Mouse (Mus musculus) forebrain, embryonic 15.5 days (tissue): ENCODE results near the gene Pecam1. TPM values are rescaled to one million over a fixed set of nuclear protein-coding genes. Genes with fewer than 3 reads are reported as not detected.

Experiments used
- ATAC-seq: fragments of 200-750 bp; cut with Nextera tagmentation; replicated peaks from 2 replicates; pipeline ENCODE4 v1.8.0; 2017; ENCODE audit warnings: mild to moderate bottlenecking, moderate TSS enrichment, moderate library complexity
- H3K27ac ChIP-seq: fragments of 300-500 bp; sonication (generic); replicated peaks from 2 replicates; pipeline ENCODE4 v1.5.1; 2015; ENCODE audit warnings: mild to moderate bottlenecking, inconsistent platforms
- H3K27me3 ChIP-seq: fragments of 300-500 bp; sonication (generic); 2 replicates; pipeline ENCODE4 v1.6.1; 2015; ENCODE audit warnings: inconsistent platforms
- H3K36me3 ChIP-seq: fragments of 300-500 bp; sonication (generic); 2 replicates; pipeline ENCODE4 v1.6.1; 2015; ENCODE audit warnings: mild to moderate bottlenecking, inconsistent platforms
- H3K4me1 ChIP-seq: fragments of 300-500 bp; sonication (generic); 2 replicates; pipeline ENCODE4 v1.6.1; 2015; ENCODE audit warnings: inconsistent platforms
- H3K4me2 ChIP-seq: fragments of 300-500 bp; sonication (generic); replicated peaks from 2 replicates; pipeline ENCODE4 v1.6.1; 2015; ENCODE audit warnings: mild to moderate bottlenecking, inconsistent platforms
- H3K4me3 ChIP-seq: fragments of 300-500 bp; sonication (generic); 2 replicates; pipeline ENCODE4 v1.5.1; 2015; ENCODE audit warnings: mild to moderate bottlenecking, inconsistent platforms
- H3K9ac ChIP-seq: fragments of 300-500 bp; sonication (generic); replicated peaks from 2 replicates; pipeline ENCODE4 v1.6.1; 2015; ENCODE audit warnings: mild to moderate bottlenecking, inconsistent platforms
- H3K9me3 ChIP-seq: fragments of 300-500 bp; sonication (generic); 2 replicates; pipeline ENCODE4 v1.6.1; 2016; ENCODE audit warnings: inconsistent platforms
- WGBS: fragments of 180-500 bp; shearing (Covaris S2); methylation state at CpG from one replicate; pipeline ENCODE4 v1.1.7; 2015; ENCODE audit warnings: mixed read lengths; 5-methylcytosine and 5-hydroxymethylcytosine counted together
- polyA plus RNA-seq: library from polyadenylated mRNA; unstranded; fragments of >200 nt; fragmentation: Nextera tagmentation; extraction: Ambion mirVana; gene quantifications from 2 replicates; pipeline ENCODE4 v1.2.1, GENCODE M21; 2015

Gene Pecam1
- polyA plus RNA-seq: 12.1 and 14.3 TPM in 2 replicates

DNA sequence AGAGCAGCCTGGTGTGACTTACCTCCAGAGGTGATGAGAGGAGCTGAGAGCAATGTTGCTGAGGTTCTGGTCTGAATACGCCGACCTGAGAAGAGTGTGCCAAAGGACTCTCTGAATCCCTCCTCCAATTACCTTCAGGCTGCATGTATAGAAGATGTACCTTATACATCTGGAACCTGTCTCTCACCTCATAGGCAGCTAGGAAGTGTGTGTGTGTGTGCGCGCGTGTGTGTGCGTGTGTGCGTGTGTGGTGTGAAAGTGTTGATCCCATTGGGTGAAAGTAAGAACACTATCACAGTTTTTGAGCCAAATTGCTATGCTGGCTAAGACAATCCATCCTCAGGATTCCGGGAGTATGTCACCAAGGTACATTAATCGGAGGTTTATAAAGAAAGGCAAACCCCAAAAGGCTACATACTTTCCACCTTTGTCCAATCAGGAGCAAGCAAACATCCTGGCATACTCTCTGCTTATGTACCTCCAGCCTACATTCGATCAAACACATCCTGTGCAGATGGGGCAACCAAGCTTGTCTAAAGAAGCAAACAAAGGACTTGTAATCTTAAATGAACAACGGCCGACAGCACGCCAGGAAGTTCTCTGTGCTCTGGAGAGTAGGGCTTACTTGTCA lies at the start of gene Pecam1:
TSS of gene Pecam1 (minus strand) at position 508 of the 631 bp plus-strand sequence.
- no peaks in the 10 kb centered on the region for H3K27me3 ChIP-seq
- H3K36me3 ChIP-seq: no peaks in the 10 kb centered on the region
- H3K4me2 ChIP-seq: no peak within 1 kb of the TSS
- no peak within 1 kb of the TSS for H3K27ac ChIP-seq
- no peaks in the 10 kb centered on the region for H3K4me1 ChIP-seq
- H3K4me3 ChIP-seq: no peak within 1 kb of the TSS
- 0 out of 2 replicates have a peak, but pooled peaks cover 2% of the 10 kb centered on the region for H3K9me3 ChIP-seq
- 87% methylated on average over 13 of the region's 13 CpGs for whole genome bisulfite sequencing
- ATAC-seq: no peak
- no peak within 1 kb of the TSS for H3K9ac ChIP-seq

DNA sequence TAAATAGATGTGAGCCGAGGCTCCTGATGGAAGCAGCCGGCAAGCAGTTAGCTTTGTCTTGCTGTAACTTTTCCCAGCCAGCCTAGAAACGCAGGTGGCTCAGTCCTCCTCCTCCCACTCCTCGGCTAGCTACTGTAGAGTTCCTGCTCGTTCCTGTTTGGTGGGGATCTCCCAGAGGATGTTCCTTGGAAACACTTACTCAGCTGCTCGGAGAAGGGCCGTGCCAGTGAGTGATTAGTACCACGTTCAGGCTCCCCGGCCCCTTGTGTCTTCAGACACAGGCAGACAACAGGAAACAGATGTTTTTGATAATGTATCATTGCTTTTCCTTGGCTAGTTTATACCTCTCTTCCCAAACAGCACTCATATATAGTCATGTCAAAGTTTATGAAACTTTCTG lies 45.3 kb upstream of the Pecam1 start:
- Histone ChIP-seq H3K27me3 (no peaks in the 10 kb centered on the region), H3K9ac (no peak overlapping the region), H3K4me2 (no peak overlapping the region), H3K36me3 (peaks cover 66% of the 10 kb centered on the region), H3K9me3 (no peaks in the 10 kb centered on the region), H3K27ac (no peak overlapping the region), H3K4me3 (no peak overlapping the region), H3K4me1 (peaks cover 4% of the 10 kb centered on the region)
- no peak for ATAC-seq
- 81% methylated on average over 9 of the region's 9 CpGs for WGBS

DNA sequence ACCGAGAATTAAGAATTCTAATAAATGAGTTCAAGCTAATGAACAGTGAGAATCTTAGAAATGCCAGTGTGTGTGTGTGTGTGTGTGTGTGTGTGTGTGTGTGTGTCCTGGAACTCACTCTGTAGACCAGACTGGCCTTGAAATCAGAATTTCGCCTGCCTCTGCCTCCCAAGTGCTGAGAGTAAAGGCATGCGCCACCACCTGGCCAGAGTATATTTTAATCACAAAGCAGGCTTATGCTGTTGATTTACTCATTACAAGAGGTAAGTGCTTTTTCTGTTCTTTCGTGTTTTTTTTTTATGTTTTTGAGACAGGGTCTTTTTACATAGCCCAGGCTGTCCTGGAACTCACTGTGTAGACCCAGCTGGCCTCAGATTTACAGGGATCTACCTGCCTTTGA lies 43.4 kb upstream of the Pecam1 start:
- H3K4me3 ChIP-seq: no peak overlapping the region
- H3K9me3 ChIP-seq: no peaks in the 10 kb centered on the region
- H3K4me1 ChIP-seq: peaks cover 14% of the 10 kb centered on the region
- H3K4me2 ChIP-seq: no peak overlapping the region
- ATAC-seq: no peak
- H3K36me3 ChIP-seq: peaks cover 49% of the 10 kb centered on the region
- no peaks in the 10 kb centered on the region for H3K27me3 ChIP-seq
- 85% methylated on average over 4 of the region's 4 CpGs for WGBS
- H3K27ac ChIP-seq: no peak overlapping the region
- H3K9ac ChIP-seq: no peak overlapping the region

DNA sequence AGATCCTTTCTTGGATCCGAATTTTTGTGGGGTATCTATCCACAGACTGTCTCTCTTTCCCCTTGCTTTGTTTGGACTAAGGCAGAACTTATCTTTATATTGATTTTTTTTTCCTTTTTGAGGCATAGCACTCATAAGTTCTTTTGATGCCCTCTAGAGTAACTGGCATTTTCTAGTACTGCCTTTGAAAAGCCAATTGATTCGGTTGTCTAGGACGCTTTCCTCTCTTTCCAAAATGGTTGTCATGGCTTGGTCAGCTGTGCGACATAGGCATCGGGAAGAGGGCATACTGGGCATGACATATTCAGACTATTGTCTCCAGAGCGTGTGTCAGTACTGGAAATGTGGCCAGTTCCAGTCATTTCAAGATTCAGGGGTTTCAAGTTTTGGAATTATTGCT lies 39.2 kb upstream of the Pecam1 start:
- Histone ChIP-seq H3K36me3 (peaks cover 38% of the 10 kb centered on the region), H3K27ac (peak overlapping the region; percentile 99), H3K9me3 (no peaks in the 10 kb centered on the region), H3K4me1 (peaks cover 36% of the 10 kb centered on the region), H3K9ac (peak overlapping the region; percentile 100), H3K27me3 (no peaks in the 10 kb centered on the region), H3K4me2 (peak overlapping the region; percentile 80), H3K4me3 (peak overlapping the region; percentile 94)
- ATAC-seq: no peak
- under 1% methylated on average over 6 of the region's 6 CpGs for WGBS

DNA sequence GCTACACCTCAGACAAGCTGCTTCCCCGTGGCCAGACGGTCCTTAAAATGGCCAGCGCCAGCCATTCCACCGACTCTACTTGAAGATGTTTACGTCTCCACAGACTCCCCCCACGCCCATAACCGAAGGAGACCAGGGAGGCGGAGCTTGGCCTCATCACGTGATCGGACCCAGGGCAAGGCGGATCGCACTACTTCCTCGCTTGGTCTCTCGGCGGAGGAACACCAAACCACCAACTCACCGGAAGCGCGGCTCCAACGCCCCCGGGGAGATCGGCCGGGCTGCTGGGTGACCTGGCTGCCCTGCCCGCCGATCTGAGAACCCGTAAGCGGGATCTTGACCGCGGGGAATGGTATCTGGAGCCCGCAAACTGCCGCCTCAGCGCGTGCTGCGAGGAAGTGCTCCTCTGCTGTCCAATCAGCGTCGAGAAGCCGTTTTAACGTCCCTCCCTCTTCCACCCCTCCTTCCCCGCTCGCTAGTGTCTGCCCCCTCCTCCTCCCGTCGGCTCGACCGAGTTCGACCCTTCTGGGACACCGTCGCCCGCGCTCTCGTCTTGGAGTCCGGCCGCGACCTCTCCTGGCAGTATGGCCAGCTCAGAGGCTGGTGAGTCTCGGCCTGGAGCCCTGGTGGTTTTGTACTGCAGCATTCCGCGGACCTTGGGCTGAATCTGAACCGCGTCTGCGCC lies 38.5 kb upstream of the Pecam1 start, which contains the start of the genes Ddx5 and Cep95:
TSS of gene Ddx5 (minus strand) at position 411 of the 685 bp plus-strand sequence.
TSS of gene Cep95 (plus strand) at position 478 of the 685 bp plus-strand sequence.
- Histone ChIP-seq H3K9me3 (no peaks in the 10 kb centered on the region), H3K4me1 (peaks cover 38% of the 10 kb centered on the region), H3K27me3 (no peaks in the 10 kb centered on the region), H3K9ac (peak within 1 kb of the TSS; percentile 100), H3K4me2 (peak within 1 kb of the TSS; percentile 80), H3K4me3 (peak within 1 kb of the TSS; percentile 94), H3K27ac (peak within 1 kb of the TSS; percentile 99), H3K36me3 (peaks cover 38% of the 10 kb centered on the region)
- under 1% methylated on average over 58 of the region's 58 CpGs for WGBS
- ATAC-seq: peak; percentile 91

DNA sequence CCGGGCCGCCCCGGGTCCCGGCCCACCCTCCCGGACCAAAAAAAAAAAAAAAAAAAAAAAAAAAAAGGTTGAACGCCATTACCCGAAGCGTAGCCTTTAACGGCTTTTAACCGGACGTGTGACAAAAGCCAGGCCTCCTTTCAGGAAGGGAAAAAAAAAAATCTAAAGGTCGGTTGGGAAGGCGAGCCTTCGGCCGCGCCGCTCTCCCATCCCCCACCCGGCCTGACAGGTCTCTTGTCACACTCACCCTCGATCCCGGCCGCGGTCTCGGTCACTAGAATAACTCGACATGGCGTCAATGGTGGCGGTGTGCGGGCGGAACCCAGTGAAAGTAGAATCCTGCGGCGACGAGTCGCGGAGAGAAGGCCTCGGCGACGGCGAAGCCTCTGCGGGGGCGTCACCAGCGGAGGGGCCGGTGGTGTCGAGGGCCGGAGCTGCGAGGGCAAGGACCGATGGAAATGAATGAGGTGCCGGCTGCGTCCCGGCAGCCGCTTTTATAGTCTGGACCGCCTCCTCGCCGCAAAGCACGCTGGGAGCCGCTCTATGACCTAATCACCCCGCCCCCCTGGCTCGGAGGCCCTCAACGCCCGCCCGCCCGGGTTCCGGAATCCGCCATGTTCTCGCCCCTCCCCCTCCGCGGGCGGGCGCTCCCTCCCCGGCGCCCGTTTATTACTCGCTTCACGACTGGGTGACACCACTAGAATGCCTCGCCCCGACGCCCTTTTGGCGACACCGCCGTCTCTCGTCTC lies 37.8 kb upstream of the Pecam1 start:
- H3K9me3 ChIP-seq: no peaks in the 10 kb centered on the region
- H3K27me3 ChIP-seq: no peaks in the 10 kb centered on the region
- peak overlapping the region; percentile 94 for H3K4me3 ChIP-seq
- 0% methylated on average over 64 of the region's 79 CpGs for WGBS
- peaks cover 41% of the 10 kb centered on the region for H3K36me3 ChIP-seq
- H3K9ac ChIP-seq: peak overlapping the region; percentile 100
- peak overlapping the region; percentile 99 for H3K27ac ChIP-seq
- peaks cover 45% of the 10 kb centered on the region for H3K4me1 ChIP-seq
- H3K4me2 ChIP-seq: peak overlapping the region; percentile 80
- ATAC-seq: peak; percentile 83

DNA sequence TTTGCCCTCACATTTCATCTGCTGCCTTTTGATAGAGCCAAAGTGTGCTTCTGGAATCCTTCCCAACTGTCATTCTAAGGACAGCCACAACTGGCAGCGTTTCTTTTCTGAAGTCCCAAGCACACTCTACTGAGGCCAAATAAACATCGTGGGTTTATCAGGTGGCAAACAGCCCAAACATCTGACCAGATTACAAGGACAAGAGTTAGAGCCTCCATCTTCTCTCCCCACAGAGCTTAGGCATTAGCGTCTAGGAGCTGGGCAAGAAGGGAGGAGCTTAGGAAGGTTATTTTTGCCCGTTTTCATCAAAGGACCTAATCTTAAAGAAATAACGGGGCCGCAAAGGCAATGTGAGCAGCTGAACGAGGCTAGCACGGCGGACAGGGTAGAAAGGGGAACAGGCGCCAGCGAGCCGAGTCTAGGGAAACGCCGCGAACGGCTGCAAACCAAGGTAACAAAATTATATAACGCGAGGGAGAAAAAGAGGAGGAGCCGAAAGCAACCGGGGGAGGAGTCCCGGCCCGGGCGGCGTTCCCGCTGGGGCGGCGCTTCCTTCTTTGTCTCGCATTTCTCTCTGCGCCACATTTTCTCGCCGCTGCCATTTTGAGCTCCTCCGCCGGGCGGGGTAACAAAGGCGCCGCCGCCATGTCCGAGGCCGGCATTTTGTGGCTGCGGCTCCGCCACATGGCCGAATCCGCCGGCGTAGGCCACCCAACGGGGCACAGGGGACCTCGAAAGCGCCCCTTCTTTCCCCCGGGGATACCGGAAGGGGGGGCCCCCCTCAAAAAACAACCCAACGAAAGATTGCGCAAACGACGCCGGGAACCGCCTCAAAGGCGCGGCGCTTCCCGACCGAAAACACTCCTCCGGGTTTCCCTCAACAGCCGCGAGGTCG lies 37.0 kb upstream of the Pecam1 start:
- peak overlapping the region; percentile 94 for H3K4me3 ChIP-seq
- peak overlapping the region; percentile 99 for H3K27ac ChIP-seq
- no peaks in the 10 kb centered on the region for H3K27me3 ChIP-seq
- WGBS: under 1% methylated on average over 65 of the region's 65 CpGs
- H3K36me3 ChIP-seq: peaks cover 44% of the 10 kb centered on the region
- ATAC-seq: peak; percentile 42
- peak overlapping the region; percentile 100 for H3K9ac ChIP-seq
- no peaks in the 10 kb centered on the region for H3K9me3 ChIP-seq
- H3K4me1 ChIP-seq: peaks cover 45% of the 10 kb centered on the region
- peak overlapping the region; percentile 73 for H3K4me2 ChIP-seq

DNA sequence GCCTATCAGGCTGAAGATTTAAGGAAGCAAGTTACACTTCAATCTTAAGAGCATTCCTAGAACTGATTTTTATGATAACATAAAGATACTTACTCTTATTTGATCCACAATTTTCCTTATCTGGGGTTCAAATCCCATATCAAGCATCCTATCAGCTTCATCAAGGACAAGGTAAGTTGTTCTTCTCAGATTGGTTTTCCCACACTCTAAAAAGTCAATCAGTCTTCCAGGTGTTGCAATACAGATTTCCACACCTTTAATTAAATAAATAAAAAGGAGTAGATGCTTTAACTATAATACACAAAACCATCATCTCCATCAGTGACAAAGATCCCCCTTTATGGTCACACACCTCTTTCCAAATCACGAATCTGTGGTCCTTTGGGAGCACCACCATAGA lies 34.6 kb upstream of the Pecam1 start:
- Histone ChIP-seq H3K9me3 (no peaks in the 10 kb centered on the region), H3K4me1 (peaks cover 44% of the 10 kb centered on the region), H3K36me3 (peaks cover 61% of the 10 kb centered on the region), H3K27me3 (no peaks in the 10 kb centered on the region), H3K4me2 (peak overlapping the region; percentile 73; the same call in 1 of the 2 replicates), H3K9ac (no peak overlapping the region), H3K27ac (no peak overlapping the region), H3K4me3 (0 out of 2 replicates have a peak overlapping the region, but pooled peaks have one; percentile 94)
- ATAC-seq: no peak
- 81% methylated on average over 1 of the region's 1 CpGs for WGBS

DNA sequence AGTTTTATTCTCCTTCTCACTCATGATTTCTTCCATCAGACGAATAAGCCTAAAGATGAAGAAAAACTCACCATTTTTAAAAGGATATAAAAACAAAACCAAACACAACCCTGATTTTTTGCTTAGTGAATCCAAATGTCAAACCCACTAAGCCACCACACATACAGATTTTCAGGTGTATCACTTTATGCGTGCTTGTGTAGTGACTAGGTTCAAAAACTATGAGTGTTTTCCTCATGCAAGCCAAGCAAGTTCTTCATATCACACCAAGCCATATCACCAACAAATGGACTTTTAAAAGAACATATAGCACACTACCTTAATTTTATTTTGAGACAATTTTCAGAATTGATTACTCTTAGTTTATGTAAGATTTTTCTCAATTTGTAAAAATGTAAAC lies 34.0 kb upstream of the Pecam1 start:
- H3K36me3 ChIP-seq: peaks cover 63% of the 10 kb centered on the region
- peaks cover 44% of the 10 kb centered on the region for H3K4me1 ChIP-seq
- H3K4me3 ChIP-seq: no peak overlapping the region
- H3K27me3 ChIP-seq: no peaks in the 10 kb centered on the region
- 88% methylated on average over 2 of the region's 2 CpGs for WGBS
- no peak overlapping the region for H3K9ac ChIP-seq
- H3K4me2 ChIP-seq: no peak overlapping the region
- ATAC-seq: no peak
- no peaks in the 10 kb centered on the region for H3K9me3 ChIP-seq
- no peak overlapping the region for H3K27ac ChIP-seq

DNA sequence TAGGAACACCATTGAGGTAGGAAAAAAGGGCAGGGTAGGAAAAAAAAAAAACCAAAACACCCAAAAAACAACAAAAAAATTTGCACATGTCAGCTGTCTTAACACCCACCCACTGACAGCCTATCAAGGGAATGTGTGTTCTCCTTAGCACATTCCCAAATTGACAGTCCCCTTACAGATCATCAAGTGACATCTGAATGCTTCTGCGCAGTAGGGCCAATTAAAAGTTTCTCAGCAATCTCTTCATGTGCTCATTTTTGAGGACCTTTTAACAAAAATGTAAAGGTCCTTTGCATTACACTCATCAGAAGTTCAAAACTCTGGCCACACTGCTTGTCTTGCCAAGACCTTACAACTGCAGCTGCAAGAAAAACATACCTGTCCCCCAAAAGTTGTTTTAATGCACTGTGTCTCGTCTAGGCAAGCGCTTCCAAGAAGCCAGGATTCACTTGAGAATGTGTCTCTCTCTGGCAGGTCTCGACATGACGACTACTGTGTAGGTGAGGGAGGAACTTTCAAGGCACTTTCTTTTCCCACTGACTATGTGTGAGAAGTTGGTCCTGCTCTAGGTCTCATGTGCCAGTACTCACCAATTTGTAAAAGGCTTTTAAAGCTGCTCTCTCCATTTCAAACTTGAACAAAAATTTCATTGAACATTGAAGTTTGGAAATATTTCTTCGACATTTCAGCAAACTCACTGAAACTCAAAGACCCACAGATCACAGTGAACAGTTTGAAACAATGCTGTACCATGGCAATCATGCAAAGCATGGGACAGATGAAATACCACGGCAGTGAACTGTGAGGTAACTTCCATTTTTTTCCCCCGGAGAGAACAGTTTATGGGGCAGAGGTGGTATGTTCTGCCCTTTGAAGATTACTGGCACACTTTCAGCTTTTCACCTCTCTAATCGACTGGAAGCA lies 32.7 kb upstream of the Pecam1 start:
- WGBS: 80% methylated on average over 9 of the region's 9 CpGs
- no peak overlapping the region for H3K27ac ChIP-seq
- peaks cover 52% of the 10 kb centered on the region for H3K4me1 ChIP-seq

More for the DNA sequence above, 32.7 kb upstream of the Pecam1 start:
- ATAC-seq: no peak
- Histone ChIP-seq H3K4me2 (no peak overlapping the region), H3K27me3 (no peaks in the 10 kb centered on the region), H3K36me3 (peaks cover 63% of the 10 kb centered on the region), H3K9me3 (no peaks in the 10 kb centered on the region), H3K4me3 (no peak overlapping the region), H3K9ac (no peak overlapping the region)
